Mouse (Mus musculus) adrenal gland, postnatal 4 days (tissue): ENCODE results near the gene Pid1. TPM values are rescaled to one million over a fixed set of nuclear protein-coding genes. Genes with fewer than 3 reads are reported as not detected.
"Not testable (repeated sequence)": the region's sequence is repeated elsewhere in the genome, so short reads cannot be mapped to it uniquely, and the experiment has no call there.

Source experiments
- DNase-seq, 2 experiments: peaks; one replicate each; pipeline ENCODE4 v3.0.0; 2021 to 2022; ENCODE audit warnings: low spot score in 2 of 2, mixed read lengths in 2 of 2
- total RNA-seq, 2 experiments: library from RNA; stranded (reverse); gene quantifications; 2 replicates each; pipeline ENCODE4 v1.2.3; 2021

Gene Pid1
- total RNA-seq, 2 experiments from 2014 or later = 18.5 to 25.5 TPM

GRCm38 (mm10) chr1:84361389-84361788 lies 2.6 kb downstream of the Pid1 start:
- DNase-seq = no peak

- DNase-seq = no peak
Measured at GRCm38 (mm10) chr1:84359611-84360500, 4.1 kb downstream of the Pid1 start.

- no peak for DNase-seq
Measured at GRCm38 (mm10) chr1:84357216-84357615, 6.8 kb downstream of the Pid1 start.

- DNase-seq = no peak
Measured at GRCm38 (mm10) chr1:84350262-84350661, 13.7 kb downstream of the Pid1 start.

- no peak for DNase-seq
Measured at GRCm38 (mm10) chr1:84347796-84348476, 16.0 kb downstream of the Pid1 start.

- not testable (repeated sequence) for DNase-seq
Measured at GRCm38 (mm10) chr1:84332797-84333196, 31.2 kb downstream of the Pid1 start.

GRCm38 (mm10) chr1:84331861-84332260 lies 32.1 kb downstream of the Pid1 start:
- not testable (repeated sequence) for DNase-seq

- DNase-seq = no peak
Measured at GRCm38 (mm10) chr1:84325309-84325708, 38.7 kb downstream of the Pid1 start.

GRCm38 (mm10) chr1:84321327-84321726 lies 42.7 kb downstream of the Pid1 start:
- no peak for DNase-seq

GRCm38 (mm10) chr1:84318569-84318968 lies 45.4 kb downstream of the Pid1 start:
- no peak for DNase-seq

GRCm38 (mm10) chr1:84317827-84318226 lies 46.2 kb downstream of the Pid1 start:
- no peak for DNase-seq

- no peak for DNase-seq
Measured at GRCm38 (mm10) chr1:84309966-84310460, 54.0 kb downstream of the Pid1 start.

- no peak for DNase-seq
Measured at GRCm38 (mm10) chr1:84305713-84306421, 58.1 kb downstream of the Pid1 start.

- no peak for DNase-seq
Measured at GRCm38 (mm10) chr1:84302788-84303187, 61.2 kb downstream of the Pid1 start.

- DNase-seq = no peak
Measured at GRCm38 (mm10) chr1:84299719-84300118, 64.3 kb downstream of the Pid1 start.

GRCm38 (mm10) chr1:84286682-84287111 lies 77.3 kb downstream of the Pid1 start:
- DNase-seq = no peak

- no peak for DNase-seq
Measured at GRCm38 (mm10) chr1:84285620-84286019, 78.4 kb downstream of the Pid1 start.

- peak in 1 of 2 experiments; percentile 17 for DNase-seq
Measured at GRCm38 (mm10) chr1:84284293-84285068, 79.5 kb downstream of the Pid1 start.

- no peak for DNase-seq
Measured at GRCm38 (mm10) chr1:84283119-84283518, 80.9 kb downstream of the Pid1 start.

GRCm38 (mm10) chr1:84280171-84280570 lies 83.8 kb downstream of the Pid1 start:
- DNase-seq = no peak
